Mouse (Mus musculus) limb, embryonic 14.5 days (tissue): ENCODE measurements around the gene Cdk2ap2. TPM values are rescaled to one million over a fixed set of nuclear protein-coding genes. Genes with fewer than 3 reads are reported as not detected.
"Not testable (repeated sequence)": the region's sequence is repeated elsewhere in the genome, so short reads cannot be mapped to it uniquely, and the experiment has no call there.

Experiments used
- ATAC-seq: fragments of 200-750 bp; cut with Nextera tagmentation; 2 replicates; pipeline ENCODE4 v1.8.0; 2017; ENCODE audit warnings: low read depth, moderate number of reproducible peaks, moderate TSS enrichment; ENCODE audit not compliant: low FRiP score
- DNase-seq: peaks from one replicate; pipeline ENCODE4 v3.0.0-alpha.2; 2015; ENCODE audit warnings: low spot score
- H3K27ac ChIP-seq: fragments of 300-500 bp; sonication (generic); replicated peaks from 2 replicates; pipeline ENCODE4 v1.5.1; 2014; ENCODE audit warnings: low read depth, mild to moderate bottlenecking, low read length, moderate library complexity, mixed read lengths
- H3K27me3 ChIP-seq: fragments of 300-500 bp; sonication (generic); 2 replicates; pipeline ENCODE4 v1.6.1; 2014; ENCODE audit warnings: low read length, mixed read lengths; ENCODE audit not compliant: control insufficient read depth, insufficient read depth
- H3K36me3 ChIP-seq: fragments of 300-500 bp; sonication (generic); 2 replicates; pipeline ENCODE4 v1.6.1; 2014; ENCODE audit warnings: mild to moderate bottlenecking, low read length, moderate library complexity, mixed read lengths; ENCODE audit not compliant: control insufficient read depth, insufficient read depth
- H3K4me1 ChIP-seq: fragments of 300-500 bp; sonication (generic); 2 replicates; pipeline ENCODE4 v1.6.1; 2014; ENCODE audit warnings: antibody characterized with exemption, low read length, mixed read lengths; ENCODE audit not compliant: control insufficient read depth, insufficient read depth
- H3K4me2 ChIP-seq: fragments of 300-500 bp; sonication (generic); replicated peaks from 2 replicates; pipeline ENCODE4 v1.6.1; 2014; ENCODE audit warnings: low read depth, mild to moderate bottlenecking, low read length, moderate library complexity; ENCODE audit not compliant: severe bottlenecking
- H3K4me3 ChIP-seq: fragments of 300-500 bp; sonication (generic); replicated peaks from 2 replicates; pipeline ENCODE4 v1.5.1; 2014; ENCODE audit warnings: low read length
- H3K9ac ChIP-seq: fragments of 300-500 bp; sonication (generic); 2 replicates; pipeline ENCODE4 v1.6.1; 2014; ENCODE audit warnings: mild to moderate bottlenecking, low read depth, low read length, moderate library complexity; ENCODE audit not compliant: severe bottlenecking
- H3K9me3 ChIP-seq: fragments of 300-500 bp; sonication (generic); 2 replicates; pipeline ENCODE4 v1.6.1; 2016; ENCODE audit warnings: low read length; ENCODE audit not compliant: control insufficient read depth
- POLR2A ChIP-seq: fragments of 200-500 bp; IDR thresholded peaks from 2 replicates; pipeline ENCODE4 v1.8.0; 2012; ENCODE audit warnings: inconsistent platforms, mild to moderate bottlenecking, moderate library complexity, borderline replicate concordance; ENCODE audit not compliant: insufficient read depth, insufficient read length; ENCODE audit errors: extremely low read depth
- WGBS: fragments of 180-500 bp; shearing (Covaris S2); extraction: QIAGEN DNeasy Blood & Tissue Kit; methylation state at CpG from one replicate; pipeline ENCODE4 v1.1.7; 2014; 5-methylcytosine and 5-hydroxymethylcytosine counted together
- polyA plus RNA-seq, 2 experiments: library from polyadenylated mRNA; depleted of rRNA in 1 of 2; stranded (reverse) in 1 of 2; unstranded in 1 of 2; fragments of >200 nt; fragmentation: Nextera tagmentation in 1 of 2; extraction: Ambion mirVana in 1 of 2; gene quantifications; 2 replicates each; pipeline versions ENCODE4 v1.2.1 to v1.2.3; 2012 to 2014

The Cdk2ap2 gene
- 45.2 and 52.1 TPM in 2 replicates for polyA plus RNA-seq (2012; rRNA removed)
- polyA plus RNA-seq (2014; fragmentation: Nextera tagmentation; extraction: Ambion mirVana): 67.0 and 67.6 TPM in 2 replicates

DNA sequence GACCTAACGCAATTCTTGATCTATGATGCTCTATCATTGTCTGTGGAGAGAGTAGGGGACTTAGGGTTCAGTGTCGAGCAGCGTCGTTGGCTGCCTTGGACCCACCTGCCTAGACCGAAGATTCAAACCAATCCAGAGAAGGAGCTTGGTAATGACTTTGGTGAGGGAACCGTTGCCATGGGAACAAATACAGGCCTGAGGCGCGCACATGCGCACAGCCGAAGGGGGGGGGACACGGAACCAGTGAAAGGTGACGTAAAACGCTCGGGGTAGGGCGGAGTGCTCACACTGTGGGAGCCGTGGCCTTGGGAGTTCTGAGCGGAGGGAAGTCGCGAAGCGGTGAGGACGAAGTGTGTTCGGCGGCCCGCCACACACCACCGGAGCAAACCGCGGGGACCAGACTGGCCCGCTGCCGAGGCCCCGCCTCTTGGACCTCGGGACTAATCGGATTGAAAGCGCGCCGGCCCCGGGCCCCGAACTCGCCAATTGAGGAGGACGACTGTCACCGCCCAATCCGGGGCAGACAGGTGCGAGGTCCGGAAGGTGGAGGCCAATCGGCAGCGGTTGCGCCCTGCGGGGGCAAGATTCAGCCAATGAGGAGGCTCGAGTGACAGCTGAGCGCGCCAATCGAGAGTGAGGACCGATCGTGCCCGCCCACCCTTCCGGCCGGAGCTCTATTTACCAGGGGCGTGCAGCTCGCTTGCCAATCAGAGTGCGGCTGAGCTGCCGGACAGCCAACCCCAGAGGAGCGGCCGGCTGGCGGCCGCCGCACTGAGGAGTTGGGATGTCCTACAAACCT, at the start of gene Cdk2ap2:
TSS of gene Cdk2ap2 (plus strand) at position 541 of the 799 bp plus-strand sequence.
- Histone ChIP-seq H3K4me1 (peaks cover 30% of the 10 kb centered on the region), H3K4me2 (peak within 1 kb of the TSS; percentile 77), H3K9ac (peak within 1 kb of the TSS; percentile 60), H3K27me3 (peaks cover 27% of the 10 kb centered on the region; the same call in 1 of the 2 replicates), H3K36me3 (no peaks in the 10 kb centered on the region), H3K27ac (peak within 1 kb of the TSS; percentile 58), H3K9me3 (no peaks in the 10 kb centered on the region), H3K4me3 (peak within 1 kb of the TSS; percentile 57)
- TF ChIP-seq POLR2A: 0 out of 2 replicates have a peak, but pooled peaks have one; percentile 35
- ATAC-seq: peak; percentile 93
- peak; percentile 98 for DNase-seq
- WGBS: 1% methylated on average over 41 of the region's 65 CpGs

DNA sequence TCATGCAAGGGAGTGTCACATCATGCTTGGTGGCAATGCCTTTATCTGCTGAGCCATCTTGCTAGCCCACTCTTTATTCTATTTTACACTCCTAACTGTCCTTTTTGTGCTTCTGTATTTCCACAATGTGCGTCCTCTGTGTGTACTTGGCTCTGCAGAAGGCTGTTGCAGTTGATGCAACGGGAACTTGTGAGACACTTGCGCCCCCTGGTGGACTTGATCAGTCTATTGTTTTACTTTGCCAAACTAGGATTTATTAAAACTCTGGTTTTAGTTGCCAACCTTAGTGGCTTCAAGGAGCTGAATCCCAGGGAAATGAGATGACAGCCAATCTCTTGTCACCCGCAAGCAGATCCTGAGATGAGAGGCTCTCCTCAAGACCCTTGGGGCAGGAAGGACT, 49.1 kb upstream of the Cdk2ap2 start:
- no peak for ATAC-seq
- no peak overlapping the region for H3K4me2 ChIP-seq
- DNase-seq: peak; percentile 77
- no peaks in the 10 kb centered on the region for H3K9me3 ChIP-seq
- H3K36me3 ChIP-seq: no peaks in the 10 kb centered on the region
- H3K27ac ChIP-seq: no peak overlapping the region
- H3K27me3 ChIP-seq: no peaks in the 10 kb centered on the region
- 0 out of 2 replicates have a peak, but pooled peaks cover 7% of the 10 kb centered on the region for H3K4me1 ChIP-seq
- H3K4me3 ChIP-seq: no peak overlapping the region
- WGBS: 12% methylated on average over 4 of the region's 4 CpGs
- no peak for TF ChIP-seq POLR2A
- no peak overlapping the region for H3K9ac ChIP-seq

DNA sequence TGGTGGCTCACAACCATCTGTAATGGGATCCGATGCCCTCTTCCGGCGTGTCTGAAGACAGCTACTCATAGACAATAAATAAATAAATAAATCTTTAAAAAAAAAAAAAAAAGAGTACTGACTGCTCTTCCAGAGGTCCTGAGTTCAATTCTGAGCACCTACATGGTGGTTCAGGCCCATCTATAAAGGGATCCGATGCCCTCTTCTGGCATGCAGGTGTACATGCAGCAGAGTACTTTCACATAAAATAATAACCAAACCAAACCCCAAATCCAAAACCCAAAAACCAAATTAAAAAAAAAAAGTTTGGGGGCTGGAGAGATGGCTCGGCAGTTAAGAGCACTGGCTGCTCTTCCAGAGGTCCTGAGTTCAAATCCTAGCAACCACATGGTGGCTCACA, 47.9 kb upstream of the Cdk2ap2 start:
- H3K4me3 ChIP-seq, H3K27ac ChIP-seq, H3K36me3 ChIP-seq, H3K4me2 ChIP-seq, H3K4me1 ChIP-seq, DNase-seq, H3K27me3 ChIP-seq, ATAC-seq, H3K9me3 ChIP-seq, H3K9ac ChIP-seq: not testable (repeated sequence)
- WGBS: 84% methylated on average over 5 of the region's 5 CpGs

DNA sequence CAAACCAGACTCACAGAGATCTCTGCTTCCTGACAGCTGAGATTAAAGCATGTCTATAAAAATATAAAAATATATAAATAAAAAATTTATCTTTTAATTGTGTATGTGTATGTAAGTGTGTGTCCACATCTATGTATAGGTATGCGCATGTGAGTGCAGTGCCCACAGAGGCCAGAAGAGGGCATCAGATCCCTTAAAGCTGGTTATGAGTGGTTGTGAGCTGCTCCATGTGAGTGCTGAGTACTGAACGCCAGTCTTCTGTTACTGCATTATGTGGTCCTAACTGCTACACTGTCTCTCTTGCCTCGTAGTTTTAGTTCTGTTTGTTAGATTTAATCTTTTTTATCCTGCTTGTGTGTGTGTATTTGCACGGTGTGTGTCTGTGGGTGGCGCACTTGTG, 46.0 kb upstream of the Cdk2ap2 start:
- ATAC-seq: no peak

DNA sequence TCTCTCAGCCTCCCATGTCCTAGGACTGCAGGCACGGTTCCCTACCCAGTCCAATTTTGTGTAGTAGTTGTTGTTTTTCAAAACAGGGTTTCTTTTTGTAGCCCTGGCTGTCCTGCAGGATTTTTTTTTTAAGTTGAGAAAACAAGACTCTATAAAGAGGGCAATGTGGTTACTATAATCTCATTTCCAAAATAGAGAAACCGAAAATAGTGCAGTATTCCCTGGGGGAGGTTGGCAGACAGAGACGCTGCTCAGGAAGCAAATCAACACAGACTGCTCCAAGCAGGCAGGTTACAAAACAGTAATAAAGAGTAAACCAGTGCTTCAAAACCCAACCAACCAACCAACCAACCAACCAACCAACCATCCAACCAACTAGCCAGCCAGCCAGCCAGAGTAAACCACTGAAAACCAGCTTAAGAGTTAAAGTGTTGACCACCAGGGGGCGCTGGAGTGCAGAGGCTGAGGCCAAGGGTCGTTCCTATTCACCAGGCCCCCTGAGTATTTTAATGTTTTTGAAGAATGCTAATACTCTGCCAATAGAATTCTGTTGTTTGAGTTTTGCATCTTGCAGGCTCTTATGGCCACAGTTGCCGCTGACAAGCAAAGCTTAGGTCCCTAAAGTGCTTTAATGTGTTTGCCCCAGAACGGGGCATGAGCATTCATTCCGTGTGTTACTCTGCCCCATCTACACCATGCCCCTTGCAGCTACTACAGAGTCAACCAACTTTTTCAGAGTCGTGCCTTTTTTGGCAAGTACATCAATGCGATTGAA, 45.1 kb upstream of the Cdk2ap2 start:
- Histone ChIP-seq H3K4me3 (no peak overlapping the region), H3K4me1 (0 out of 2 replicates have a peak, but pooled peaks cover 2% of the 10 kb centered on the region), H3K36me3 (no peaks in the 10 kb centered on the region), H3K27me3 (no peaks in the 10 kb centered on the region), H3K27ac (no peak overlapping the region), H3K9ac (no peak overlapping the region), H3K9me3 (no peaks in the 10 kb centered on the region), H3K4me2 (no peak overlapping the region)
- DNase-seq: peak; percentile 55
- no peak for ATAC-seq
- TF ChIP-seq POLR2A: no peak
- 44% methylated on average over 10 of the region's 10 CpGs for WGBS

More for the DNA sequence above, 46.0 kb upstream of the Cdk2ap2 start:
- no peak overlapping the region for H3K27ac ChIP-seq
- no peak overlapping the region for H3K4me2 ChIP-seq
- no peak for DNase-seq
- no peak for TF ChIP-seq POLR2A
- H3K36me3 ChIP-seq: no peaks in the 10 kb centered on the region
- no peak overlapping the region for H3K9ac ChIP-seq
- 0 out of 2 replicates have a peak, but pooled peaks cover 2% of the 10 kb centered on the region for H3K4me1 ChIP-seq
- 95% methylated on average over 5 of the region's 5 CpGs for WGBS
- H3K4me3 ChIP-seq: no peak overlapping the region
- H3K9me3 ChIP-seq: no peaks in the 10 kb centered on the region
- H3K27me3 ChIP-seq: no peaks in the 10 kb centered on the region
